Mouse (Mus musculus): Measurements from ENCODE around the gene Tmem131. TPM values are rescaled to one million over a fixed set of nuclear protein-coding genes. Genes with fewer than 3 reads are reported as not detected.

Tmem131 gene
- polyA plus RNA-seq, 1 experiment, result 44.8 TPM

DNA sequence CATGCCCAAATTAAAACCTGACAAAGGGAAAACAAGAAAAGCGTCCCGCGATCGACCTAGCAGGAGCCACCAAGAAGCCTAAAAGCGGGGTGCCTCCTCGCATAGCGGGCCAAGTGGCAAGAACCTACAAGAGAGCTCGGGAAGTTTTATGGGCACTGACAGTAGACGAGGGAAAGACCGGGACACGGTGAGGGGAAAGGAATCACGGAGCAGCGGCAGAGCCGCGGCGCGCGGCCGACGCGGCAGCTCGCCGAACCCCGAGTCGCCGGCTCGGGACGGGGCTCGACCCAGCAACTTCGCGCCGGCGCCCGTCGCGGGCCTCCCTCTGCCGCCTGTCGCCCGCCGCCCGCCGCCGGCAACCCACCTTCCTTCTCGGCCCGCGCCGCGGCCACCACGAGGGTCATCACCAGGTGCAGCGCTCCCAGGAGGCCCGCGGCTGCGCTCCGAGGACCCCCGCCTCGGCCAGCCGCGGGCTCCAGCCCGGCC is 4.6 kb downstream of the Tmem131 start:
- DNase-seq (ENCODE audit: extremely low spot score in 1 of 2, low spot score in 1 of 2), result no peak

- DNase-seq (ENCODE audit: extremely low spot score in 1 of 2, low spot score in 1 of 2), result no peak
These were observed 5.1 kb downstream of the Tmem131 start for GRCm38 (mm10) chr1:36938348-36938747.

GRCm38 (mm10) chr1:36937648-36938047 is 5.8 kb downstream of the Tmem131 start:
- DNase-seq (ENCODE audit: extremely low spot score in 1 of 2, low spot score in 1 of 2), result no peak

DNA sequence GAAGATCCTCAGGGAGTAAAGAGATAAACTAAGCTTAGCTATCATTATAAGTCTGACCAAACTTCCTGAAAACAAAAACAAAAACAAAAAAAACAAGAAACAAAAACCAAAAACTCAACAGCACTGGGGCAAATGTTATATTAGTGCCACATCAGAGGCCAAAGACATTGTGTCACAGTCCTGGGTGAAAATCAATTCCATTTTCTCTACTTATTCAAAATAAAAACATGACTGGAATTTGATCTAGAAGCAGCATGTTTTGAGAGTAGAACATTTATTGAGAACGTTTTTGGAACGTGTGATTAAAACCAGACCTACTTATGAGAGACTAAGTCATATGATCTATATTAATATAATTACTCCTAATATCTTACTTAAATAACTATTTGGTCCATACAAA is 6.5 kb downstream of the Tmem131 start:
- DNase-seq (ENCODE audit: extremely low spot score in 1 of 2, low spot score in 1 of 2), result no peak

GRCm38 (mm10) chr1:36936567-36936966 is 6.9 kb downstream of the Tmem131 start:
- no peak for DNase-seq (ENCODE audit: extremely low spot score in 1 of 2, low spot score in 1 of 2)

DNA sequence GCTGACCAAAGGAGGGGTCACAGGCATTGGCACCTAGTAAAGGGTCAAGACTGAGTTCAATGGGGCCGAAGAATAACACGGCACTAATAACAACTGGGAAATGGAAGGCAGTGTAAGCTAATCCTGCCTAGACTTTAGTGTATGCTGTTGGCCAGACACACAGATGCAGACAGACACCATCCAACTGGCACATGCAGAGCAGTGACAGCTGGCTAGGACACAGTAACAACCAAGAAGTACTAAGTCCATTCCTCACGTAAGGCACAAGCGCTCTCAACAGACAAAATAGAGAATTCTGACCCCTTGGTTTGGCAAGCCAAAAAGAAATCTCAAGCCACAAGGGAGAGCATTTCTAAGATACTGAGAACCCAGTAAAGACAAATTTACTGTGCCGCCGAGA is 8.7 kb downstream of the Tmem131 start:
- no peak for DNase-seq (ENCODE audit: extremely low spot score in 1 of 2, low spot score in 1 of 2)

DNA sequence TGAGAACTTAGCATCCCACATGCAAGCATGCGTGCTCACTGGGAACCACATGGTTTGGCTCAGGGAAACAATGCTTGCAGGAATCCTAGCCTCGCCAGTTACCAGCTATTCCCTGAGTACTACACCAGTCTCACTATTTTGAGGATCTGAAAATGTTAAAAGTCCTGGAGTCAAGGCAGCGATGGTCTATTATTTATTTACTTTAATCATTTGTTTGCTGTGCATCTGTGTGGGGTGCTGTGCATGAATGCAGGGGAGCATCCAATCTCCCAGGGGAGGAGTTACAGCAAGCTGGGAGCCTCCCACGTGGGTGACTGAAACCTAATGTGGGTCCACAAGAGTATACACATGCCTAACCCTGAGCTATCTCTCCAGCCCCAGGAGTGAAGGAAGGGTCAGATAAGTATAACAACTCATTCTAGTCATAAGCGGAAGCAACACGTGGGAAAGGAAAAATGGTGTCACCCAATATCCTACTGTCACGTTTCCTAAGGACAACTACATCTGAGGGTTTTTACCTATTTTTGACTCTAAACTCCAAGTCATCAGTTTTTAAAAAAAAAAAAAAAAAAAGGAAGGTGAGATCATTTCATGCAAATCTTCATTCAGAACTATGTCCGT is 9.4 kb downstream of the Tmem131 start:
- DNase-seq (ENCODE audit: extremely low spot score in 1 of 2, low spot score in 1 of 2), result no peak

DNA sequence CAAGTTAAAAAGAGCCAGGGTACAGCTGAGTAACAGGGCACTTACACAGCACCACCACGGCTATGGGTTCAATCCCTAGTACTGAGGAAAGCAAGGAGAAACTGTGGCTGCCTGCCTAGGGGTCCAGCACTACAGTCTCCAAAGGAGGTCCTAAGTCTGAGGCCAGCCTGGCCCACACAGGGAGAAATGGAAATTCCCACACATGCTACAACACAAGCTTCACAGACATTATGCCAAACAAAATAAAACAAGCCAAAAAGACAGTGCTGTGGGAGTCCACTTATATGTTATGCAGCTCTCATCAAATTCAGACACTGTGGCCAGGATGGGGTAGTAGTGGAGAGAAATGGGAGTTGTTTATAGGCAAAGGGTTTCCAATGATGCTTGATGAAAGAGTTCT is 11.2 kb downstream of the Tmem131 start:
- DNase-seq (ENCODE audit: extremely low spot score in 1 of 2, low spot score in 1 of 2), result no peak

GRCm38 (mm10) chr1:36930911-36931310 is 12.6 kb downstream of the Tmem131 start:
- DNase-seq (ENCODE audit: extremely low spot score in 1 of 2, low spot score in 1 of 2), result no peak

- DNase-seq (ENCODE audit: extremely low spot score in 1 of 2, low spot score in 1 of 2), result no peak
These were observed 13.5 kb downstream of the Tmem131 start for GRCm38 (mm10) chr1:36929996-36930395.

GRCm38 (mm10) chr1:36928357-36929330 is 14.8 kb downstream of the Tmem131 start:
- no peak for DNase-seq (ENCODE audit: extremely low spot score in 1 of 2, low spot score in 1 of 2)

- no peak for DNase-seq (ENCODE audit: extremely low spot score in 1 of 2, low spot score in 1 of 2)
These were observed 15.9 kb downstream of the Tmem131 start for GRCm38 (mm10) chr1:36927569-36927968.

DNA sequence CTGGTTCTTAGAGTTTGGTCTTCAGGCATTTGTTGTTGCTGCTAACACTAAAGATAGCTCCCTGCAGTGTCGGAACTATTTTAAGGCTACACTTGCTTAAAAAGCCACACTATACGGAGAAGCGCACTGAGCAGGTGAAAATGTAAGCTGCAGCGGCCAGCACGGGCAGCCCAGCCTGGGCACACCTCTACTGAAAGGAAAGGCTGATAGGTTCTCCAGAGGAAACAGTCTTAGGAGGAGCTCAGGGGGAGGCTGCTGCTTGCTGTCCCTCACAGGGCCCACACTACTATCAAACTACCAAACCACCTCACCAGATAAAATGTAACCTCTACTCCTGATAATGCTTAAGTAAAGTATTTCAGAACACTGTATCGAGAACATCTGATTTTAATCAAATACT is 16.7 kb downstream of the Tmem131 start:
- DNase-seq (ENCODE audit: extremely low spot score in 1 of 2, low spot score in 1 of 2), result no peak

DNA sequence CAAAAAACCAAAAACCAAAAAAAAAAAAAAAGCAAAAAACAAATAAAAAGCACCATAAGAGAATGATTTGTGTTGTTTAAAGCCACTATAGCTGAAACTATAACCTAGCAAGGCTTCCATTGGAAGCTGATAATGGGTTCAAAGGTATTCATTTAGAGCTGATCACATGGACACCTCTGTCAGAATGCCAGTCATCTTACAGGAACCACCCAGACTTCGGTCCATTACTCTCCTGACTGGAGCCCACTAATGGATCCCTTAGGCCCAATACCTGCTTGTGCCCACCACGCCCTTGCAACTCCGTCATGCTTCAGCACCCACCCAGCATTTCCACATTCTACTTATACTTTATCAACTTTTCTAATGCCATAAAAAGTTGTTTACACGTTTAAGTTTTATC is 17.2 kb downstream of the Tmem131 start:
- DNase-seq (ENCODE audit: extremely low spot score in 1 of 2, low spot score in 1 of 2), result no peak

GRCm38 (mm10) chr1:36925781-36926180 is 17.7 kb downstream of the Tmem131 start:
- DNase-seq (ENCODE audit: extremely low spot score in 1 of 2, low spot score in 1 of 2), result no peak

- no peak for DNase-seq (ENCODE audit: extremely low spot score in 1 of 2, low spot score in 1 of 2)
These were observed 18.6 kb downstream of the Tmem131 start for GRCm38 (mm10) chr1:36924853-36925252.

DNA sequence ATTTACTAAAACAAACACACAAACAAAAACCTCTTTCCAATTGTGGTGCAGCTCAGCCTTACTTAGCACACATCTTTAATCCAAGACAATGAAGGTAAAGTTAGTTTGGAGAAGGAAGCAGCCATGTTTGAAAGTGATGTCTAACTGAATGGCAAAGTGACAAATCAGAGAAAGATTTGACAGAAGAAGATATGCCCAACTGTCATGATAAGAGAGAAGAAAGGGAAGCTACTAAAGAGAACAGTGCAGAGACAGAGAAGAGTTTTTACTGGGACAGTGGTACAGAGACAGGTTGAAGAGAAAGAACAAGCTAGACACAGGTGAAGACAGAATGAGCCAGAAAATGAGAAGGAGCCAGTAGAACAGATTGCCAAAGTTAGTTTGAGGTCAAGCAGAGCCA is 19.6 kb downstream of the Tmem131 start:
- no peak for DNase-seq (ENCODE audit: extremely low spot score in 1 of 2, low spot score in 1 of 2)

- DNase-seq (ENCODE audit: extremely low spot score in 1 of 2, low spot score in 1 of 2), result no peak
These were observed 20.6 kb downstream of the Tmem131 start for GRCm38 (mm10) chr1:36922623-36923421.

DNA sequence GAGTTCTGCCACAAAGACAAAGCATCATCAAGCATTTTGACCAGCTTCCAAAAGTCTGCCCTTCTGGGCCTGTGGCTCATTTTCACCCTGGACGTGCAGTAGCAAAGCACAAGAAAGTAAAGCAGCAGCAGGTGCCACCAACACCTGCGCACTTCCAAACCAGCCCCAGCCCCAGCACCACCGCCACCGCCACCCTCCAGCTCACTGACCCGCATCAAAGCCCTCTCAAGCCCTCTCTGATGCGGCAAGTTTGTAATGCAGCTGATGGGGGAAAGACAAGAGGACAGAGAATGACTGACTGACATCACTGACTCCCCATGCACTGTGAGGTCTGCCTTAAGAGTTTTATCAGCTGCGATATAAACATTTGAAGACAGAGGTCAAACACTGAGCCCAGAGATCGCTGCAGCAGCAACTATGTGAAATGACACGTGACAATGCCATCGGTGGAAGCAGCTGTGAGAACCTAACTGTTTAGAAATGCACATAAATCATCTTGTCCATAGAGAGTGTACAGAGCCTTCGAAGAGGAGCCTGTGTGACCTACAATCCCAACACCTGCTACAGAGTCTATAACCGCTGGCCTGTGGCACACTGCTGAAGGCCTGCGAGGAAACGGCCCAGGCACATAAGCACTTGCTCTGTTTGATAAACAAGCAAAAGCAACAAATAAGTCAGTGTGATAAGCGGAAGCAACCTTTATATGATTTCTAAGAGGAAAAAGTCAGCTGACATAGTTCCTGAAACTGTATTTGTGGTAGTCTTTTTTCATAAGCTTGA is 21.7 kb downstream of the Tmem131 start:
- DNase-seq (ENCODE audit: extremely low spot score in 1 of 2, low spot score in 1 of 2), result no peak

GRCm38 (mm10) chr1:36920726-36921125 is 22.7 kb downstream of the Tmem131 start:
- DNase-seq (ENCODE audit: extremely low spot score in 1 of 2, low spot score in 1 of 2), result peak in 1 of 2 experiments; percentile 55

Data from frontal cortex, adult 2 months (tissue).